Mouse (Mus musculus): ENCODE measurements at regions not wholly inside any gene's neighbourhood (a gene's known extent, or its start where the extent isn't known, plus 50 kb on each side); places are given as distances from the start of the nearest gene placed in this dataset.

DNA sequence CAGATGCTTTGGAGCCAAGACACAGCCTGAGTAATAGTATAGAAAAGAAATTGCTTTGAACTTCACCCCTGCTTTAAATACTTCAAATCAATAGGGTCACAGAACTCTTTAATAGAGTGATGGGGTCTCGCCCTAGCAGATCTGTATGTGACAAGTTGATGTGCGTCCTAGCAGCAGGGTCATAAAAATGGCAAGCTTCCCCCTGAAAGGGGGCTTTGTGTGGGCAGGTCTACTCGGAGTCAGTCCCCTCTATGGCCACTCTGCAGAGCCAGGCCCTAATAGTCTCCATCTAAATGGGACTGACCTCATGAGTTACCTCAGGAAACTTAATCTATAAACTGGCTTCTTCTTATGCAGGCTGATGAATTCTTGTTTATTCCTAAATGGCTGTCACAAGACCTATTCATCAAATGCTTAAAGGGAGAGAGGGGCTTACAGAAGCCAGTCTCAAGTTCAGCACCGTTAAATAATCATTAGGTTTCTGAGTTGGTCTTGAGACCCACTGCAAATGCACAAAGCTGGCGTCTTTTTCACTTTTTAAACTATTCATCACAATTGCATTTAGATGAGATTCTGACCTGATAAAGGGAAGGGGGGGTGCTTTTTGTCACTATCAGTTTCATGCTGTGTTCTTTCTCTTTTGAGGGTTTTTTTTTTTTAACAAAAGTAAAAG lies 457.0 kb upstream of the Fam92a start:
- no peak for DNase-seq (ENCODE audit: low spot score in 2 of 2)

DNA sequence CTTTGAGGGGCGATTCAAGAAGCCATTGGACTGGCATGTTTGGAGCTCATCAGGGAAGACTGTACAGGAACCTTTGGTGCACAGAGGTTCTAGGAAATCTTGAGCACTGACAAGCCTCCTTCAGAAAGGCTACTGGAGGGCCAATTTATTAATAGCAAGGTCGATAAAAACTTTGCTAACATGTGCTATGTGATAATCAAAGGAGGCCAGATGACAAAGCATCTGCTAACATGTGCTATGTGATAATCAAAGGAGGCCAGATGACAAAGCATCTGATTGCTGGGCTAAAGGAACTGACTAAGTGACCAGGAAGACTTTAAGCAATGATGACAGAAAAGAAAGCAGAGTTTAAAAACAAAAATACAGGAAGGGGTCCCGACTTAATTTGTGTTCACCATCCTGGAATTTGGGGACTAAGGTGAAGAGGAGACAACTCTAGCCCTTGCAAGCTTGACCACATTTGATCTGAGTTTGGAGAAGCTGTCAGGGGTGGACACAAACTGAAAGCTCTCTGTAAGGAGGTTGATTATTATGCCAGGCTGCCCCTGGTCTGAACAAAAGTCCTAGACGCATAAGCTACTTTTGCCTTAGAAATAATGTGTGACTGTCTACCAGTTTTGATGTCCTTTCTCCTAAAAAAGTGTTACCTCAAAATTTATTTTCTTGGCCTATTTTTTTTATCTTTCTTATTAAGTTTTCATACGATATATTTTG lies 455.5 kb upstream of the Fam92a start:
- no peak for DNase-seq (ENCODE audit: low spot score in 2 of 2)

DNA sequence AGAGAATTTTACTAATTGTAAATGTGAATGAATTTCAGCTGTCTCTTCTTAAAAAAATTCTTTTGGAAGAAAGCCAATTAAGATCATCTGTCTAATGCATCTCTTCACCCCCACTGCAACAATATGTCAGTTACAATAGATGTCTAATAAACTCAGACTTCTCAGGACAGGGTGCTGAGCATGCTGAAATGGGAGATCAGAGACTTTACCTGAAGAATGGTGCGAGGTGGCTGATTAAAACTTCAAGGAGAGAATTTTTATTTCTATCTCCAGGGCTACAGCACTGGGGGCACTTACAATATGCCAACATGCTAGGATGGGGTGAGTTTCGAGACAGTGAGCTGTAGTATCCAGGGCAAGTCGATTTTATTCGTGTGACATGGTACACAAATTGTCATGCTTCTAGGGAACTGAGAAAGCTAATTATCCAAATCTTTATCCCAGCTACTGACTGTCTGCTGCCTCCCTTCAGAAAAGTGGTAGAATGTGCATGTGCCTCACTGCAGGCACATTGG lies 449.0 kb upstream of the Fam92a start:
- no peak for DNase-seq (ENCODE audit: low spot score in 2 of 2)

DNA sequence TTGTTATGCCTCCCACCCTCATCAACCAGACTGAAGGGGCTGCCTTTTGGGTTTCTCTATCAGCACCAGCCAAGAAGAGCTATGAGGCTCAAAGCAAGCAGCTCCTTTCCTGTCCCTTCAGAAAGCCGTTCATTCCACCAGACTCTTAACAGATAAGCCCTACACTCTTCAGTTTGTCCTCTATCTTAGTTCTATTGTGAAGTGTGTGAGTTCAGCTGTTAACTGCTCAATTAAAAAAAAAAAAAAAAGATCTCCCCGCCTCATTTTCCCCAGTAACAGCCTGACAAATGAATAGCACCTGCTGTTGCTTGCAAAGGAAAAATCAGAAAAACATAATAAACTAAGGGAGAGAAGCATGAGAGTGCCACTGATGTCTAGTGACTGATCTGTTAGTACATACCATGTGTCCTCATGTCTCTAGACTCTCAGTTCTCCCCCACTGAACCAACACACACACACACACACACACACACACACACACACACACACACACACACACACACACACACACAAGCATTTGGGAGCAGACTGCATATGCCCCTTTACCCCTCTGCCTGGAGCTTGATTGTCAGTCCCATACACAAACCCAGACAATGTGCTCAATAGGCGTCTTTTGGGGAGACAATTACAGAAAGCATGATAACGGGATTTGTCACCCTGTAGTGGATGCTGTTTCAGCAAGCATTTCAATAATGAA lies 448.4 kb upstream of the Fam92a start:
- no peak for DNase-seq (ENCODE audit: low spot score in 2 of 2)

DNA sequence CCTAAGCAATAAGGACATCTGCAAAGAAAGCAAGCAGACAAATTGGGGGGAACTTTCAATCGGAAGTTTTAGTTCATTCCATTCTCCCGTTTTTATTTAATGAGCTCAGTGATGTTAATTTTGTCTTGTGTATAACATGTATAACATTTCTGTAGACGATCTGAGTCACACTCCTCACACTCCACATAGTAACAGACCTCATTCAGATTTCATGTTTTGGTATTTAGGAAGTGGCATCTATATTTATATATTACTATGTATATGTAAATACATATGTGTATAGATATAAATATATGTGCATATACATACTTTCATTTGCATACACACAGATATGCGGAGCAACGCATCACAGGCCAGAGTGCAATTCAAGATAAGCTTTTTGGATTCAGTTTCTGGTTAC lies 444.9 kb upstream of the Fam92a start:
- DNase-seq (ENCODE audit: low spot score in 2 of 2): no peak

DNA sequence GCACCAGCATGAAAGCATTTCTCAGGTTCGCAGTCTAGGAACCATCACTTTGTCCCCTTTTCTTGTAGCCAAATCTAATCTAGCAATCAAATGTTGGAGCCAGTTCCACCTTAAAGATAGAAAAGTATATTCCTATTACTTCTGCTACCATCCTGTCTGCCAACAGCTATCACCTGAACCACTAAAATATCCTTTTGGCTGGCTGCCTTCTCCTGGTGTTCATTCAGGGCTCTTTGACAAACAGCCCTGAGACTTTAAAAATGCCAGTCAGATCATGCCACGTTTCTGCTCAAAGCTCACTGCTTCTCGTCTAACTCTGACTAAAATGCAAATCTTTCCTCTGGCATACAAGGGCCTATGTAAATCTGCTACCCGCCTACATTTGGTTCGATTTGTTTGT lies 439.7 kb upstream of the Fam92a start:
- DNase-seq (ENCODE audit: low spot score in 2 of 2): no peak

DNA sequence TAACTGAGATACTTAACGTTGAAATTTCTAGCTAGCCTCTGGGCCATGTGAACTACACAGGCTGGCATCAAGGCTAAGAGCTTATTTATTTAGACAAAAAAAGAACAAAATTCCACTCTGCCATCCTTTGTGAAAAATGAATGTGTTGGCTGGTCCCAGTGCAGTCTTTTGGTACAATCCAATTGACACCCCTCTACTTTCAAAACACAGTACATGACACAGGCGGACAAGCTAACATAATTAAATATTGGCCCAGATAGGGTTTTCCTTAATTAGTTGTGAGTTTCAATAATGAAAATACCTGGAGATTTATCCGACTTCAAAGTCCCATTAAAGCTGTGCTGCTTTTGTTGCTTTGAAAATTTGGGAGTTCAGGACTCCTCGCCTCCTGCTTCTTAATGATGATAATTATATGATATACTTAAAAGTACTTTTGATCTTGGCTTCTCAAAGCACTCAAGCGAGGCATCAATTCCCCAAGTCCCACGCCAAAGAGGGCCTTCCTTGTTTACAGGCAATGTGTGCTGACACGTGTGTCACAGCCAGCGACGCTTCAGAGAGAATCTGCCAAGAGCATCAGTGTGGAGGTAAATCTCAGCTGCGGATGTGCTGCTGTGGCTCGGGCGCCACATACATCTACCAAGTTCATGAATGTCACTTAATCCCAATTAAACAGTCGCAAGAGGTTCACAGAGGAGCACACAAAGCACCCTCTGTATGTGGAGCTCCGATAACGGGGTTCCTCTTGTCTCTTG lies 429.5 kb upstream of the Fam92a start:
- no peak for DNase-seq (ENCODE audit: low spot score in 2 of 2)

DNA sequence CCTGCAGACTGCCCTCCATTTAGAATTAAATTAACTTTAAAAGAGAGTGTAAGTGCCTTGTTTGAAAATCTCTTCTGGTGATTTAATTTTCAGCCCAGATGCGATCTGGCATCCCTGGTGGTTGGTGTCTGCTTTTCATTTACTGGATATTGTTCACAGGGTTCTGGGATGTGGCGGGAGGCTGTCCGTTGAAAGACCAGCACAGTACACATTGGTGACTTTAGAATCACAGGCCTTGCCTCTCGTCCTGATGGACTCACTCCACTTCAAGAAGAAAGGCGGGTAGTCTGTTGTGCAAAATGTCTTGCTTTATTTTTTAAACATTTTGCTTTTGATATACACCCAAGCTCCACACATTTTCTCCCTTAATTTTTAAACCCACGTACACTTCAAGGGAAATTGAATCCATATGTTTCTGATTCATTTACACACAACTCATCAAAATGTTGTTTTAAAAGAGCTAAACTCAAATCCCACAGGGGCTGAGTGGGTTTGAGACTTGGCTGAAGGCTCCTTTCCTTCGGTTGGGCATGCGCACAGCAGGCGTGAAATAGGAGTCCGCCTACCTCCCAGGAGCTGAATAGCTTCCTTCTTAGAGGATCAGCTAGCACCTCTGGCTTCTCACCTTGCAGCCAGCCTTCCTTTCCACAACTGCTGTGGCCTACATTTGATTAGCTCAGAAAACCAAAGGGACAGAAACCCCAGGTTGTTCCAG lies 424.1 kb upstream of the Fam92a start:
- DNase-seq (ENCODE audit: low spot score in 2 of 2): no peak

DNA sequence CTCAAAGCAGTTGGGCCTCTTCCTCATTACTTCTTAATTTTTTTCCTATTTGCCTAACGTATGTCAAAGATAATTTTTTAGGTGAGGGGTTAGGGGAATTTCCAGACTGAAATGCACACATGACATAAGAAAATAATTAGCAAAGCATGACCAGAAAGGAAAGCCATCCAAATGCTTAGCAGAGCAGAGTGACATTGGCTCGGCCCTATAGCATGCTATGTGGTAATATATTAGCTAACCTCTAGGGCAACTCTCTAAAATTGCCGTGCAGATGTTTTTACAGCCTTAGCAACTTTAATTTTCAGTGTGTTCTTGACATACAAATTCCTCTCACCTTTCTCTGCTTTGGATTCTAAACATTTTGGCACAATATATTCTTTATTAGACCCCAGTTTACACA lies 421.2 kb upstream of the Fam92a start:
- DNase-seq (ENCODE audit: low spot score in 2 of 2): no peak

DNA sequence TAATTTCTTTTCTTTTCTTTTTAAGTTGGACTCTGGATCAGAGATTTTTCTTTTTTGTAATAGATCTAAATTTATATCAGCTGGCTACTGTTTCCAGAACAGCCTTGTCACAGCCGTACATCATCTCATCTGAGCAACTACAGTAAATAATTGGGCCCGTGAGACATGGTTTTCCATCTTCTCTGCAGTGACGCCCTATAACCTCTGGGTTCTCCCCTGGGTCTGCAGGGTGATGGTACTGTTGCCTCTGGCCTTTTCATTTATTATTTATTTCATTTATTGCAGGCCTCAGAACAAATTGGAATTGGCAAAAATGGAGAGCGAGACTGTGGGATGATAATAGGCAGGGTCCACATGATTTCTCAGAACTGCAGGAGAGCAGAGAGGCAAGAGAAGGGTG lies 406.3 kb upstream of the Fam92a start:
- no peak for DNase-seq (ENCODE audit: low spot score in 2 of 2)

DNA sequence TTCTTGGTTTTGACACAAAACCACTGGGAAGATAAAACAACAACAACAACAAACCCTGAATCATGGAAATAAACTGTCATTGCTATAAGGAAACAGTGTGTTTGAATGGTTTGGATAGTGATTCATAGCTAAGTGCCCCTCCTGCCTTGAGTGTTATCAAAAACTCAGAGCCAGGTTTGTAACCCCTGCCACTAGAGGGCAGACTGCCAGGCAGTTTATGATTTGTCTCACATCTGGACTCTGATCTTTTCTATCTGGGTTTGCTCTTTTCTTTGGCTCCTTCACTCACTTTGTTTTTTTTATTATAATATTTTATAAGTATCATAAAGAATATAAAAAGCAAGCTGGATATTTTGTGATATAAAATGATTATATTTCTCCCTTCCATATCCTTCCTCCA lies 400.1 kb upstream of the Fam92a start:
- DNase-seq (ENCODE audit: low spot score in 2 of 2): peak; percentile 11 to 33

DNA sequence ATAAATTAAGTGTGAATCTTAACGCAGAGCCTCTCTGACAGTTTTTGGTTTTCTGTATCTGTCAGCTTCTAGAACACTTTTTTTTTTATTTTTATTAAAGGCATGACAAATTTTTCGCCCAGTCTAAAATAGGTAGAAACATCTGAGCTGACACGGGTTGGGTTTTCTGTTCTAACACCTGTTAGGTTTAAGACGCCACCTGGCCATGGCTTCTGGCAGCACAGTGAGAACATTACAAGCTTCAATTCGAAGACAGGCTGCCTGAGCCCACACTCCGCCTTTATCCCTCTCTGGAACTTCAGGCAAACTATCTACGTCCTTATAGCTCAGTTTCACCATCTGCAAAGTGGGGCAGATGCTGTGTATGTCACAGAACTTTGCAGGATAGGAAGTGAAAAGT lies 398.9 kb upstream of the Fam92a start:
- DNase-seq (ENCODE audit: low spot score in 2 of 2): no peak

DNA sequence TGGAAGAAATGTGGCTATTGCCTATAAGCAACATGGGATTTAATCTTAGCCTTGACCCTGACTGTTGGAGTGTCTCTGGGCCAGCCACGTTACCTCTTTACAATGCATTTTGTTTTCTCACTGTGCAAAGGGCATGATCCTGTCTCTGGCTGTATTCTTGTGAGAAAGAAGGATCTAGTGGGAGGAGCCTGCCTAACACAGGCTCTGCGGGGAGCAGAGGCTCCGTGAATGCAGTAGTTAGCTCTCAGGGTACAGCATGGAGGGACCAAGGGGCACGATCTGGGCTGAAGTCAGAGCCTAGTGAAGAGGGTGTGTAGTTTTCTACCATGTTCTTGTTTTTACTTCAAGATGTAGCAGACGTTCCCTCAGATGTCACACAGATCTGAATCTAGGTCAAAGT lies 395.8 kb upstream of the Fam92a start:
- no peak for DNase-seq (ENCODE audit: low spot score in 2 of 2)

DNA sequence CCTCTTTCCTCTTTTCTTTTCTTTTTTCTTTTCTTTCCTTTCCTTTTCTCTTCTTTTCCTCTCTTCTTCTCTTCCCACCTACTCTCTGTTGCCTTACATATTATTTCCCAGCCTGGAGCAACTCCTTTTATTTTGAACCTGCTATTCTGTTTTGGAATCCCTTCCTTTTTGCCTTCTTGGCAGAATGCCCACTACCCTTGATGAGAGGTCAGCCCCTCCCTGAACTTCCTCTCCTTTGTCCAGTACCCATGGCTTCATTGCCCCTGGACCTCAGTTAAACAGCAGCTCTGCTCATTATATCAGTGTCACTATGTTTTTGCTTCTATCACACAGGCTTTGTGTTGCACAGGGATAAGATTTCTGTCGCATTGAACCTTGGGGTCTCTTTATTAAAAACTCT lies 391.2 kb upstream of the Fam92a start:
- no peak for DNase-seq (ENCODE audit: low spot score in 2 of 2)

DNA sequence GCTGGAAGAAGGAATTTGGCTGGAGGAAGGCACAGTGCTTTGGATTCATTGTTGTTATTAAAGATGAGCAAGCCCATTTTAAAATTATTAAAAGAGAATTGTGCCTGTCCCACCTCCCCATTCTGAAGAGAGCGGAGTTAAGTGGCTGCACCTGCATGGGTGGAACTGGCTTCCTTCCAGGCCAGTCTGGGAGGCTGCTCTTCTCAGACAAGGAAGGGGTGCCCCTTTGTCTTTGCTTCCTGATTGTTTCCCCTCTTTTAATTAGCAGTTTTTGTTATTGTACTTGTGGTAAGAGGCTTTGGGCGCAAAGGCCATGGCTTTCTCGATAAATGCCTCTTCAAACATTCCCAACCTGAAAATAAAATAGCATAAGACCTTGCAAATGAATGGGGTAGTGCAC lies 388.7 kb upstream of the Fam92a start:
- no peak for DNase-seq (ENCODE audit: low spot score in 2 of 2)

DNA sequence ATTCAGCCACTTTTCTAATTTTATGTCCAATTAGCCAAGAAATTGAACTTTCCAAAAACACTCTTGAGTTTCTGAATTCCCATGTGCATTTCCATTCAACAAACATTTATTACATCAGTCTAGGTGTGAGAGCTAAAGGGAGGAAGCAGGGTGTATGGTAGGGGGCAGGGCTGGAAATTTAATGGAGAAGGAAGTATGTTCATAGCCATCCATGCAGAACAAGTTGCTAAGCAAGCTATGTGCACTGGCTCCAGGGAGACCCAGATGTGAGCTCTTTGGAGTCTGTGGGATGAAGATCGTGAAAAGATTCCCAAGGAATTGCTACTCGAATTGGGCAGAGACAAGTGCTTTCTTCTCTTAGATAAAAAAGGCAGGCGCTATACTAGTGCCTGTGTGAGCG lies 388.2 kb upstream of the Fam92a start:
- DNase-seq (ENCODE audit: low spot score in 2 of 2): no peak

DNA sequence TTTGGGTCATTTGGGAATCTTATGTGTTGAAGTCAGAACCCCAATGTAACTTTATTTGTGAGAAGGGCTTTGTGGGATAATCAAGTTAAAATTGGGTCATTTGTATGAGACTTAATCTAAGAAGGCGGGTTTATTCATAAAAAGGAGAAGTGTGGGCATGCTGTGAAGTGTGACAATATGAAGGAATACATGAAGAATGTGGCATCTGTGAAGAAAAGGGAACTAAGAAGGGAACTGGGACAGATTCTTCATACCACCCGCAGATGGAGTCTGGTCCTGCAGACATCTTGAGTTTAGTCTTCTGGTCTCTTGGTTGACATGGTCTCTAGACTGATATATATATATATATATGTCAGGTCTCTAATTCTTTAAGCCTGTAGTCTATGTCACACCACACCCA lies 385.3 kb upstream of the Fam92a start:
- no peak for DNase-seq (ENCODE audit: low spot score in 2 of 2)

DNA sequence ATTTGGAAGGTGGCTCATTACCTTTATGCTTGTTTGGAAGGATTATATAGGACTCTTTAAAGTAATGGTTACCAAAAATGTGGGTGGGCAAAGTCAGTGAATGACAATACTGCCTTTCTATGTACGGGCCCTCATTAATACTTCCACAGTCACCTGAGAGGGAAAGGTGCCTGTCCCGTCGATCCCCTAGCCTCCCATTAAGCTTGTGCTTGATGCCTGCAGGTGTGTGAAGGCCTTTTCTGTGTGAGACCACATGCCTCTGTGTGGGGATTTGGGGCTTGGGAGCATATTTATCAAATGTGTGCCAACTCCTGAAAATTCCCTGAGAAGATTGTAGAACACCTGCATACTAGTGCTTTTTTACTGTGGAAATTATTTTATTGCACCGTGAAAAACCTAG lies 377.4 kb upstream of the Fam92a start:
- DNase-seq (ENCODE audit: low spot score in 2 of 2): no peak

DNA sequence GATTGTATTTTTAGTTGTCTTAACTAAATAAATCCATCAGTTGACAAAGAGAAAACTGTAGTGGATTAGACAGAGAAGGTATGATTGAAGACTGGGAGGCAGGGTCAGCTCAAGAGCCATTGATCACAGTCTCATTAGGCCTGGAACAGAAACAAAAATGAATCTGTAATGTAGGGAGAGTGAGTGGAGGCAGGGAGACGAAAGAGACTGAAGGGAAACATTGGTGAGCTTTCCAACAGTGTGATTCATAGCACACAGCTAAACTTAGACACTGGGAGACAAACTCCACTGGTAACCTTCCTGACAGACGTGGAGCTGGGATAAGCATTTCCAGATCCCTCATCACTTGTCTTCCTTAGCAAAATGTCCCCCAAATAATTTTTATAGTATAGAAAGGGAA lies 372.1 kb upstream of the Fam92a start:
- no peak for DNase-seq (ENCODE audit: low spot score in 2 of 2)

DNA sequence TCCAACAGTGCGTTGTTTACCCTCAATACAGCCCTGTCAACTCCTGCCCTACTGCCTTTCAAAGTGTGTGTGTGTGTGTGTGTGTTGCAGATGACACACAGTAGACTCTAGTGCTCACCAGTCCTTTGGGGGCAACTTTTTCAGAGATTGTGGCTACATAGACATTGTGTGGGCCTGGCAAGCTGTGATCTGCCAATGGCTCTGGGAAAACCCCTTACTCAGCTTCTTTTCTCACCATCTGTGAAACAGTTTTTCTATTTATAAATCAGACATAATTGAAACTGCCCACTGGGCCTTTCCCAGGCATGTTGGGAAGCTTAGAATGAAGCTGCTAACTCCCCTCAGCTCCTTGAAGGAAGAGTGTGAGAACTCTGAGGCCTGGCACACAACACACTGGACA lies 369.7 kb upstream of the Fam92a start:
- DNase-seq (ENCODE audit: low spot score in 2 of 2): no peak

DNA sequence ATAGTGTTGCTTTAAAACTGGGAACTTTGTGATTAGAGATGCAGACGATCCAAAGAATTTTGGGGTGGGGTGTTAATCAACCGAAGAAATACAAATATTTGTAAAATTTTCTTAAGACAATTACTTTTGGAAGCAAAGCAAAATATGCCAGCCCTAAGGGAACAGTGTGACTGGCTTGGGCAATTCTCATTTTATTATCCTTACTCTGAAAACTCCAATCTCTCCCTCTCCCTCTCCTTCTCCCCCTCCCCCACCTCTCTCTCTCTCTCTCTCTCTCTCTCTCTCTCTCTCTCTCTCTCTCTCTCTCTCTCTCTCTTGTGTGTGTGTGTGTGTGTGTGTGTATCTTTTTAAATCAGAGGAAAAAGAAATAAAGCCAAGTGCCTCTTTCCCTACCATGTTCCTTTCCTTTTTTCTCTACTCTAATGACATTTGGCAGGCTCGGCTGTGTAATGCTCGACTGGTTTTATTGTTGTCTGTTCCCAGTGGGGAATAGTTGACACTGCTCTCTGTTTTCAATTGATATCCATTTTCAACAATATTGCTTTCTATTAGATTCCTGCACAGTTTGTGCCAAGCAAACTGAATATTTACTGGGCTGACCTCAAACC lies 367.5 kb upstream of the Fam92a start:
- DNase-seq (ENCODE audit: low spot score in 2 of 2): no peak

All from adrenal gland, adult 18-20 months (tissue).